Mouse (Mus musculus): ENCODE measurements around the gene Mrpl49. TPM values are rescaled to one million over a fixed set of nuclear protein-coding genes. Genes with fewer than 3 reads are reported as not detected.
"Not testable (repeated sequence)": the region's sequence is repeated elsewhere in the genome, so short reads cannot be mapped to it uniquely, and the experiment has no call there.

Gene Mrpl49
- polyA plus RNA-seq, 3 experiments from 2014 or later: 36.6 to 40.3 (median 36.7) TPM

DNA sequence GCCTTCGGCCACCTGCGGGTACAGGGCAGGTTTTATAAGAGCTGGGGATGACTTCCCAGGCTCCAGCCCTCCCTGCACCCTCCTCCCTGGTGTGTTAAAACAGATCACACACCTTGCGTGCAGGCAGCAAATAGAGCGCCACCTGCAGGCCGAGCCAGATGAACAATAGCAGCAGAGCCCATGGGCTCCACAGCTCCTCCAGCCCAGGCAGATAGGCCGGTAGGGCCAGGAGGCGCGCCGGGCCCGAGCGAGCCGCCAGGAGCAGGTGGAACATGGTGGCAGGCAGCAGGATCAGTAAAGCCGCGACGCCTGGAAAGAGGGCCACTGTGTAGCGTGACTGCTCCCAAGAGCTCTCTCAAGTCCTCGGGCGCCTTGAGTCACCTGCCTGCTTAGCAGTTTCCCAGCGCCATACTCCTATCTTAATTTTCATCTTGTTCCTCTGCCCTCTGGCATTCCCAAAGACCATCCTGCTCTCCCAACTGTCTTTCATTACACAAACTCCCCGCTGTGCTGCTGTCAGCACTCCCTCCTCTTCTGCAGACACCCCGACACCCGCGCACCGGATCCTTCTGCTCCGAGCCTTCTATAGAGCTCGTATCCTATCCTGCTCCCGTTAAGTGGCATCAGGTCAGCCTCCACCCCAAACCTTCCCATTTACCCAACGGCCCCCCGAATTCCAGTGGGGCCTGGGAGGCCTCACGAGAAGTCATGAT lies 9.6 kb upstream of the Mrpl49 start:
- peak; percentile 67 for ATAC-seq

DNA sequence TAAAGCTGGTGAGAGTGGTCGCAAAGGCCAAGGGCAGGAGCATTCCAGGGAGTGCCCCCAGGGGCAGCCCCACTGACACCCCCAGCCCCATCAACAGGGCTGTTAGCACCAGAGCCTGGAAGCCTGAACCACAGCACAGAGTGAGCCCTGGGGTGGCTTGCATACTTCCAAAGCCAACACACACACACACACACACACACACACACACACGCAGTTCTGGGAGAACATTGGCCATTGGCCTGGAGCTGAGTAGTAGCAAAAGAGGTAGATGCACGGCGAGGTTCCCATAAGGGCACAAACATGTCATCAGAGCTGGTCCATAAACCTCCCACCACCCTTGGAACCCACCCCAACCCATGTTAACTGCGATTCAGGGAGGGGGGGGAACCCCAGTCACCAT lies 9.0 kb upstream of the Mrpl49 start:
- no peak for ATAC-seq

DNA sequence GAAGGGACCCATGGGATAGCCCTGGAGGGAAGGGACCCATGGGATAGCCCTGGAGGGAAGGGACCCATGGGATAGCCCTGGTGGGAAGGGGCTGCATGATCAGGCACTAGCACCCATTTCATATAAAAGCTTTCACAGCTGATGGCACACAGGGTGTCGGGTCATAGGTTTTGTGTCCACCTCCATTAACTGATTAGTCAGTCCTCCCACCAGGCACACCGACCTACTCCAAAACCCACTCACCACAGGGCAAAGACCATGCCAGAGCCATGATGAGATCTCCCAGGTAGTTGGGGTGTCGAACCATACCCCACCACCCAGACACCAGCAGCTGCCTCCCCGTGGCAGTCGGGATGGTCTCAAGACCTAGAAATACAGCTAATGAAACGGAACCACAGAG lies 5.5 kb upstream of the Mrpl49 start:
- no peak for ATAC-seq

DNA sequence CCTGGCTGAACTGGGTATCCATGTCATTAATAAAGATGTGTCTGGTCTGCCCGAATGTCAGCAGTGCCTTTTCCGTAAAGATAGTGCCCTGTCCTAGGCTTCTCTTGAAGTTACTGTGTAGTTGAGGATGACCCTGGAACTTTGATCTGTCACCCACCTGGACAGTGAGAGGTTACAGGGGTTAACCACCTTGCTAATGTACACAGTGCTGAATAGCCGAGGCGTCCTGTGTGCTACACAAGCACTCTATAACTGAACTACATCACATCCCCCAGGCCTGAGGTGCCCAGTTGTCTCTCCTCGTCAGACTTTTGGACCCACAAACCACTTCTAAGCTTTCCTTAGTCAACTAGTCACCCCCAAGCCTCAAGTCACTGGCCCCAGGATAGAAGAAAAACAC lies 4.8 kb upstream of the Mrpl49 start:
- ATAC-seq: no peak

DNA sequence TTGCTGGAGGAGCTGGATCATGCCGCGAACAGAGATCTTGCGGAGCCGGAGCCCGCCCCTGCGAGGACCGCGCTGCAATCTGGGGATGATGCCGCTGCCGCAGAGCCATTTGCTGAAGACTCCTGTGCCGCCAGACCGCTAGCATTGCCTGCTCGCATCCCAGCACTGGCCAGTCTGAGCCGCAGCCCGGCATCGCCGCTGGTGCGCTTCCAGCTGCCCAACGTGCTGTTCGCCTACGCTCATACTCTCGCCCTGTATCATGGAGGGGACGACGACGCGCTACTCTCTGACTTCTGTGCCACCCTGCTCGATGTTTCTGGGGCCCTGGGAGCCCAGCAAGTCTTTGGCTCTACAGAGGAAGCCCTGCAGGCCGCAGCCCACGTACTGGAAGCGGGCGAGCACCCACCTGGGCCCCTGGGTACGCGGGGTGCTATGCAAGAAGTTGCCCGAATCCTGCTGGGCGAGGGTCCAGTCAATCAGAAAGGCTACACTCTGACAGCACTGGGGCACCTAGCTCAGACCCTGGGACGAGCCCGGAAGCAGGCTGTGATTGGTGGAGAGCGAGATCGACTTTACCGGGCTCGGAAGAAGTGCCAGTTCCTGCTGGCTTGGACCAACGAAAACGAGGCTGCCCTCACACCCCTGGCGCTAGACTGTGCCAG lies 4.2 kb upstream of the Mrpl49 start:
- peak; percentile 29 for ATAC-seq

DNA sequence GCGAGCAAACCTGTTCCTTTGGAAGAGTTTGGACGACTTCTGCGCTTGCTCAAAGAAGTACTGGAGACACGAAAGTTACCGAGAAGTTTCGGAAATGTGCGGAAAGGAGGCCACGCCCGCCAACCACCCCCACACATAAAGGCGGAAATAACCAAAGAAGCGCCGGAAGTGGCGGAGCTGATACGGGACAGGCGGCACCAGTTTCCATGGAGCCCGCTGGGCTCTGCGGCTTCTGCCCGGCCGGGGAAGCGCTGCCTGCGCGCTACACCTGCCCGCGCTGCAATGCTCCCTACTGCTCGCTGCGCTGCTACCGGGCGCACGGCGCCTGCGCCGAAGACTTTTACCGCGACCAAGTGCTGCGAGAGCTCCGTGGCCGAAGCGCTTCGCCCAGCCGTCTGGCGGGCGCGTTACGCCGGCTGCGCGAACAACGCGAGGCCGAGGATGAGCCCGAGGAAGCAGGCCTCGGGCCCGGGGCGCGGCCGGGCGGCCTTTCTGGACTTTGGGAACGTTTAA lies 3.5 kb upstream of the Mrpl49 start, which contains the start of gene Znhit2:
Gene Znhit2, plus strand, starts transcription at position 172 of the 513 bp plus-strand sequence.
- peak; percentile 84 for ATAC-seq

DNA sequence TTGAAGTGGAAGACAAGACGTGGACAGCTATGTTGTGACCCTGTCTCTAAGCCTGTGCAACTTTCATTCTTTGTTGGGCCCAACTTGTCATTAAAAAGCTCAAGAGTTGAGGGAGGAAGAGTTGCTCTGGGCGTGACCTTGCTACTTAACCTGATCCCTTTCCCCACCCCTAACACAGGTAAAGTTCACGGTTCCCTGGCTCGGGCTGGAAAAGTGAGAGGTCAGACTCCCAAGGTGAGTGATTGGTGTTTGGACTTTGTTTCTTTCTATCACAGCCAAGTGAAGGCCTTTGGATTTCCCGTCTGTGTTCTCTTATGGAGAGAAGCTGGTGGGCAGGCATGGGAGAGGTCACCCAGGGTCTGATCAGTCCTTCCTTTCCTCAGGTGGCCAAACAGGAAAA lies 1.4 kb upstream of the Mrpl49 start:
- no peak for ATAC-seq

DNA sequence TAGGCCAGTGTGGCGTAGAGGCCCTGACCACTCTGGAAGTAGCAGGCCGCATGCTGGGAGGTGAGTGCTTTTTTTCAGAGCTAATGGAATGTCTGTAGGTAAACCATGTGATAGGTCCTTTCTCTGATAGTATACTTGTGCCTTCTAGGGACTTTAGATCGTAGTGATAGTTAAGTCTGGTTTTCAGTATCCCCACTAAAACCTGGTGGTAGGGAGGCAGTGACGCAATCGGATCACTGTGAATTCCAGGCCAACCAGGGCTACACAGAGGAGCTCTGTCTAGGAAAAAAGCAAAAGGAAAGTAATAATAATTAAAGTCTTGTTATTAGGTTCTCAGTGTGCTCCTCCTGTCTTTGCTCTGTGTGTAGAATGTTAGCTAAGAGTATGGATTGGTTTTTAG lies 928 bp upstream of the Mrpl49 start:
- no peak for ATAC-seq

DNA sequence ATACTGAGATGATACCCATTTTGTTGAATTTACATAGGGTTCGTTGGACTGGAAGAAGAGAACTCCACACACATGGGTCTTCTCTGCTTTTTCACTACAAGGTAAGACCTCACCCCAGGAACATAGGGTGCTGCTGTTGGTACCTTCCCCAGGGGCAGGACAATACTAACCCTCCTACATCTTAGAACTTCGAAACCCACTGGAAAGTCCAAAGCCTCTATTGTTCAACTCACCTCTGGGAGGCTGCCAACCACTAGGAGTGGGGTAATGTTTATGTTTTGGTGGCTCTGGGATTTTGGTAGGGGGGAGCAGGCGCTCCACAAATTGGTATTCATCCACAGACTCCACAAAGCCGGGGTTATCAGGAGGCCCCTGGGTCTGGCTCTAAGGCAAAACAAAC lies 889 bp downstream of the Mrpl49 start:
- ATAC-seq: no peak

DNA sequence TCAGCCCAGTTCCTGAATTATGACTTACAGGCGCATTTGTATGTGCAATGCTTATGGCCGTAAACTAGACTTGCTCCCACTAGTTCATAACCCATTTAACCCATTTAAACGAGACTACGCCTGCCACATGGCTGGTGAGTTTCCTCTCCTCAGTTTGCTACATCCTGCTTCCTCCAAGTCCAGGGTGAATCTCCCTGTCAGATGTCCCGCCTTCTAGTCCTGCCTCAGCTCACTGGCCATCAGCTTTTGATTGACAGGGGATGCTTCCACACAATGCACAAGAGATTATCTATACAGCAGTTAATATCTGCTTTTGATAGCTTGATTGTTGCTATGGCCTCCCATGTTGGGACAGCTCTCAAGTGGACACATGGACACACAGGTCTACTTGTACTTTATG lies 3.3 kb downstream of the Mrpl49 start:
- ATAC-seq: no peak

DNA sequence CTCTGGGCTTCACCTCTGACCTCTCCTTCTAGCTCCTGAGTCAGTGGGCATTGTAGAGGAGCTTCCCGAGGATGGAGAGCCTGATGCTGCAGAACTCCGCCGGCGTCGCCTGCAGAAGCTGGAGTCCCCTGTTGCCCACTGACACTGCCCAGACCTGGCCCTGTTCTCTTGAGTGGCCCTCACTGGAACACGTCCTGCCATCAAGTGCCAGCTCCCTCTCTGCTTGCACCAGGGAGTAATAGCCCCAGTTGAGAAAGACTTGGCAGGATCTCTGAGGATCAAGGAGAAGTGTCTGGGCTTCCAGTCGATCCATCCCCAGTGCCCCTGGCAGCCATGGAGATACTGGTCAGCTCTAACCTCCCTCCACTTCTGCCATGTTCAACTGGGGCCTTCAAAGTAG lies 5.1 kb downstream of the Mrpl49 start:
- ATAC-seq: no peak

DNA sequence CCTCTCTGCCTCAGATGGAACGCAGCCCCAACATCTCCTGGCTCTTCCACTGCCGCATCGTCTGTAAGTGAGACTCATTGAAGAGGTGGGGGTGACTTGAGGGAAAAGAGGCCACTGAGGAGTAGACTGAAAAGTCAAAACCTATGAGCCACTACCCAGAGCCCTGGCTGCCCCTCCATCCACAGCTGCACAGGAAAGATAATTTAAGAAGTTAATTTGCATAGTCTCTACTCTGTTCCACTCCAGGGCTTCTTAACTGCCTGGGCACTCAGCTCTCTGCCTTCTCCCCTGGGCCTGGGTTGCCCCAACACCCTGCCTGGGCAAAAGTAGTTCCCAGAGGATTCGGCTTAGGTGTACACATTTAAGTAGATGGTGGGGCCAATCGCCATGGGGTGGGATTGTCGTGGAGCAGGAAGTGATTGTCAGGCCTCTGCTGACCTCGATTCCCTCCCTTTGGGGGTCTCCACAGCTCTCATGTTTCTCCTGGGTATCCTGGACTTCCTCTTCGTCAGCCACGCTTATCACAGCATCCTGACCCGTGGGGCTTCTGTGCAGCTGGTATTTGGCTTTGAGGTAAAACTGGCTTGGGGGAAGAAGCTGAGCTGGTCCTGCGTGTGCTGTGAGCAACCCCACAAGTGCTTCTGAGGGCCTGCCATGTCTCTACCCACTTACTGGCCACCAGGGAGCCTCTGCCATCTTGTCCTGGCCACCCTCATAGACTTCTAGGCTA lies 8.7 kb downstream of the Mrpl49 start:
- ATAC-seq: no peak

DNA sequence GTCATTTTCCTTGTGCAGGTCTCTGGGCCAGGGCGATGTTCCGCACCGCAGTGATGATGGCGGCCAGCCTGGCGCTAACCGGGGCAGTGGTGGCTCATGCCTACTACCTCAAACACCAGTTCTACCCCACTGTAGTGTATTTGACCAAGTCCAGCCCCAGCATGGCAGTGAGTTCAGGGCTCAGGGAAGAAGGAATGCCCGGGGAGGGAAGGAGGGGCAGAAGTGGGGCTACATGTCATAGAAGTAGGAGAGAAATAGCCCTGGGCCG lies 9.8 kb downstream of the Mrpl49 start:
- no peak for ATAC-seq

DNA sequence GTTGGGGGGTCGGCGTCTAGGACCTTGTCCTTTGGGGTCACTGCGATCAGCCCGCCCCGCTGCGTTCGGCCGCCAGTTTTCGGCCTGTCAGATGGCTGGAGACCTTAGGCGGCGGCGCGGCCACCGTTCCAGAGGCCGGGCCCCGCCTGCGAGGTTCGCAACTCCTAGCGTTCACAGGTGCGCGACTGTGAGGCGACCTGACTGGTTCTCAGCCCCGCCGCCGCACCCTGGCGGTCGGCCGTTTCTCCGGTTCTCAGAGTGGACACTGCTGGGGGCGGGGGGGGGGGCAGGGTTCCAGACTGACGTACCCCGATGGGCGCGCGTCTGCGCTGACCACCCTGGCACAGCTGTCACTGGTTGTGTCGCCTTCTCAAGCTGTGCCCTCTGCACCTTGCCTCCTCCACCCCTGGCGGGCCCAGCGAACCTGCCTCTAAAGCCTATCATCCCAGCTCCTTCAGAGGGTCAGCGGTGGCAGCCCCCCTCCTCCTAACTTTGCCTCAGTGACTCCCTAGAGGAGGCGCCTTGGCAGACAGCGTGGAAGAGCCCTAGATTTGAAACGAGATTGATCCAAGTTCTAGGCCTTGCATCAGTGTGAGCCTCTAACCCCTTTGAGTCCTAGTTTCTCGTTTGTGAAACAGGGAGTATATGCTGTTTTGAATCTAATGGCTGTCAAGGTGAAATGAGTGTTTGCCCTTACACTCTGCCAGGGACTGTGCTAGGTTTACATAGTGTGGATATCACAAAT lies 10.3 kb downstream of the Mrpl49 start:
- no peak for ATAC-seq

DNA sequence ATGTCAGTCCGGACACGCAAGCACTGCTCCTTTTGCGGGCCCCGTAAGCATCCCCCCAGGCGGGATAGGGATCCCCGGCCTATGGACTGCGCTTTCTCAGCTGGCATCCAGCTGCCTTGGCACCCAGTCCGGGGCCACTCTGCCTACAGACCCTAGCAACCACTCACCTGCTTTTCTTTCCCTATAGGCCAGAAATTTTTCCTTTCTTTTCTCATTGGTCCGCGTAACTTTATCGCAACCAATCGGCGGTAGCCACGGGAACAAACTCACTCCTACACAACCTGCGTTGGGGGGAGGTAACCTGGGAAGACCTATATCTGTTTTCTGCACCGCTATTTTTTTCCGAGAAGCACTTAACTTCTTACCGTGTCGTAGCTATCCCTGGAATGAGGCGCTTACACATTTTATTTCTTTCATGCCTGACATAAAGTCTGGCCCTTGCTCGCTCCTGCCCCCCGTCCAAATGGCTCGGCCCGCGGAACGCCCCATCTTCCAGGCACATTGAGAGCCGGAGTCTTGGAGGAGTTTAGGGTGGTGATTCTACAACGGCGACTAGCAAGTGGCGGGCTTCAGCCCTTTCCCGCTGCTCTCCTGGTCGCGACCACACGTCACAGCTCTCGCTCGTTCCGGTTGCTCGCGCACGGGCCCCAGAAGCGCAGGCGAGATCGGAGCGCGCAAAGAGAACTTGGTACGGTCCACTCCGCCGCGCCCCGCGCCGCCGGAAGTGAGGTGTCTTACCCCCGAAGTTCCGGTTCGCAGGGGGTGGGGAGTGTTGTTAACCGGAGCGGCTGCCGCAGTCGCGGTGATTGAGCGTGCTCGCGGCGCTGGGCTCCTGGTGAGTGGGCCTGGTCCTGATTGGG lies 11.1 kb downstream of the Mrpl49 start, which contains the start of gene Syvn1:
Gene Syvn1, plus strand, starts transcription at position 283 of the 860 bp plus-strand sequence.
- peak; percentile 90 for ATAC-seq

DNA sequence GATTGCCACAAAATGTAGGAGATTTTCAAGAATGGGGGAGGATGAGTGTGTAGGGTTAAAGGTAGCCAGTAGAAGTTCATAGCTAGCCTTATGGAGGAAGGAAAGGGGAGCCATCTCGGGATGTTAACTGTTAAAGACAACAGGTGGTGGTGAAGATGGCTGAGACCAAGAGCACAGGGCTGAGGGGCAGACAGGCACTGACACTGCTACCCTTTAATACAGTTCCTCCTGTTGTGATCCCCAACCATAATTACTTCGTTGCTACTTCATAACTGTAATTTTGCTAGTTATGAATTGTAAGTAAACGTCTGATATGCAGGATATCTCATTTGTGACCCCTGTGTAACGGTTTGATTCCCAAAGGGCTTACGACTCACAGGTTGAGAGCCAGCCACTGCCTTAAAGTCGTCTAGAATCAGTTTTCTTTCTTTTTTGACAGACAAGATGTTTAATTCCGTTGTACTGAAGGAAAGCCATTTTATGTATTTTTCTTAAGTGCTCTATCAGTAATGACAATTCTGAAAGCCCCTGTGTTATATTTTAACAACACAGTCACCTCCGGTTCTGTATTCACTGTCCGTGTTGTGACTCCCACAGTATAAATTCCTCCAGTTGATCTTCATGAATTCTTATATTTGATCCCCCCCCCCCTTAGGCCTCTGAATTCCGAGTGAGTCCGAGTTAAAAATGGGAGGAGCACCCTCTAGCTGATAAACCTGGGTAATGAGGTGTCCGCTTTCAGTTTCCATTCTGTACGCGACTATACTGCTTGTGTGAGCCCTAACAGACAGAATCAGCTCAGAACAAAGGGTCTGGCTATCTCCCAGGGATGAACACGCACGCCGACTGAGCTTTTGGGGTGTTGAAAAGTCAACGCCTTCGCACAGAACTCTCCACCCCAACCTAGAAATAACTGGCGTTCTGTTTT lies 12.0 kb downstream of the Mrpl49 start:
- peak; percentile 34 for ATAC-seq

DNA sequence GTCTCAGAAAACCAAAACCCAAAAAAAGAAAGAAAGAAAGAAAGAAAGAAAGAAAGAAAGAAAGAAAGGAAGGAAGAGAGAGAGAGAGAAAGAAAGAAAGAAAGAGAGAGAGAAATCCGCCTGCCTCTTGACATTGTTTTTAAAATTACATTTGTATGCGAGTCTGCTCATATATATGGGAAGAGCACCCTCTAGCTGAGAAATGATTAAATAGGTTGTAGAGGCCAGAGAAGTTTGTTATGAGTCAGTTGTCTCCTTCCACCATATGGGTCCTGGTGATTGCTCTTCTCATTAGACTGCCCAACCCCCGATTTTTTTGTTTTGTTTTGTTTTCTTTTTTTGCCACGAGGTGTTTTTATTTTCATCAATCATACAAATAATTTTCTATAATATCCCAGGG lies 13.5 kb downstream of the Mrpl49 start:
- ATAC-seq: not testable (repeated sequence)

DNA sequence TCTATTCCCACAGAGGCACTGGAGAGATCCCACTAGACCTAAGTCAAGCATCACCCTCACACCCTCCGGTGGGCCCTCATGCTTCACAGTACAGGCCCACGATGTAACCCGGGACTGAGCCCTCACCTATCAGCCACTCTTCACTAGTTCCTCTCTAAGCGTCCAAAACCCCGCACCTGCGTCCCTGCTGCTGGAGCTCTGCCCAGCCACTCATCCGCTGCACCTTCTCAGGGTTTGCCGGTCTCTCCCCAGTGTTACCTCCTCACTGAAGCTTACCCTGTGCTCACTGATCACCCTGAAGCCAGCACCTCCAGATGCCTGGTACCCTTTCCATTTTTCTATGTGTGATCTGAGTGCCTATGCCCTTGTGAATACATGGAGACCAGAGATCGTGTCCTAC lies 15.3 kb downstream of the Mrpl49 start:
- ATAC-seq: no peak

DNA sequence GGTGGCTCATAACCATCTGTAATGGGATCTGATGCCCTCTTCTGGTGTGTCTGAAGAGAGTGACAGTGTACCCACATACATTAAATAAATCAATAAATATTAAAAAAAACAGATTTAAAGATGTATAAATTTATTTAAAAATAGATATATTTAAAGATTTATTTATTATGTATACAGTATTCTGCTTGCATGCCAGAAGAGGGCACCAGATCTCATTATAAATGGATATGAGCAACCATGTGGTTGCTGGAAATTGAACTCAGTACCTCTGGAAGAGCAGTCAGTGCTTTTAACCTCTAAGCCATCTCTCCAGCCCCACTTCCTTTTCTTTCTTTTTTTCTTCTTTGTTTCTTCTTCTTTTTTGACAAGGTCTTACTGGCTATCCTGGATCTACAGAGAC lies 17.6 kb downstream of the Mrpl49 start:
- no peak for ATAC-seq

DNA sequence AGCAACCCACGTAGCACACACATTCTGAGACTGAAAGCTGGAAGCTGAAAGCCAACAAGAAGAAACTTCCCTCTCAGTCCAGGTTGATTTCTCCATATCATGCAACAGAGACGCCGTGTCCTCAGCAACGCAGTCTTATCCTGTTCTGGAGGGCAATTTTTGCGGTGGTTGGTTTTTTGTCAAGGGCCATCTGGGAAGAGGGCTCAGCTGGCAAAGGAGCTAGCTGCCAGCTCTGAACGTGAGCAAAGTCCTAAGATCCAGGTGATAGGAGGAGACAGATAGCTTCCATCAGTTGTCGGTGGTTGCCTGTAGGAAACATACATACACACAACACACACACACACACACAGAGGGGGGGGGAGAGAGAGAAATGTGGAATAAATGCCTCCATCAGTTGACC lies 19.3 kb downstream of the Mrpl49 start:
- no peak for ATAC-seq

DNA sequence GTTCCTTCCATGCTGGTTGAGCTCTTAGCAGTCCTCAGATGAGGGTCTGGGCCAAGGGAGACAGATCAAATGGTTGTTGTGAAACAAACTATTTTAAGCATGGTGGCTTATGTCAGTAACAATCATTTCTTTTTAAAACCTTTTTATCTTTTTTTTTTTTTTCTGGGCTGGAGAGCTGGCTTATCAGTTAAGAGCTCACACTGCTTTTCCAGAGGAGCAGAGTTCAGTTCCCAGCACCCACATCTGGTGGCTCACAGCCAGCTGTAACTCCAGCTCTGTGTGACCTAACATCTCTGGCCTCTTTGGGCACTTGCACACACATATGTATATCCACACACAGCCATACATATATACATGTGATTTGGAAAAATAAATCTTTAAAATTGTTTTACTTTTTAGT lies 19.9 kb downstream of the Mrpl49 start:
- ATAC-seq: no peak
